In genomic region chr4:119293574-119294258, GRCm38 (mm10) we compare ENCODE assay signal across 9 mouse cellular contexts. TPM values are rescaled to one million over a fixed set of nuclear protein-coding genes. Genes with fewer than 3 reads are reported as not detected.
DNase-seq lines count a peak whose midpoint lies in the region; ATAC-seq and TF ChIP-seq lines count a peak whose summit lies in the region.
"Had no signal": no experiment of that assay in that cellular context is flagged by ENCODE, and none has a peak within 500 bp of the region (broad histone marks: within the 10 kb centered on the region; RNA-seq: fewer than 3 reads in every experiment).

No protein-coding gene starts in this region.

- H3K27me3 ChIP-seq in Patski: no peaks in the 10 kb centered on the region
- H3K27me3 ChIP-seq in heart, embryonic 13.5 days (replicated peaks): no peaks in the 10 kb centered on the region
- H3K27me3 ChIP-seq in lung, embryonic 16.5 days (ENCODE audit: control insufficient read depth, insufficient read depth, low read depth, low read length): no peaks in the 10 kb centered on the region

- peaks cover 24% of the 10 kb centered on the region for H3K36me3 ChIP-seq in heart, embryonic 13.5 days
- peaks cover 7% of the 10 kb centered on the region for H3K36me3 ChIP-seq in lung, embryonic 16.5 days (ENCODE audit: control insufficient read depth, insufficient read depth, low read length)

- CTCF ChIA-PET in Patski (lab: Charles Lee): interaction anchor here (1.2 to 1.4 kb wide), 2 partner anchors 41 to 48 kb away, joined by 3 read pairs; no protein-coding TSS in a partner anchor

- H3K4me2 ChIP-seq in heart, embryonic 13.5 days: peak overlapping the region; percentile 91
- H3K4me2 ChIP-seq in lung, embryonic 16.5 days (ENCODE audit: low read depth, low read length): peak overlapping the region; percentile 92

- under 1% methylated on average over 47 of the region's 80 CpGs for WGBS in heart, embryonic 13.5 days
- WGBS in lung, embryonic 16.5 days: 0% methylated on average over 48 of the region's 80 CpGs

- H3K27ac ChIP-seq in heart, embryonic 13.5 days (replicated peaks): peak overlapping the region; percentile 90
- H3K27ac ChIP-seq in lung, embryonic 16.5 days (ENCODE audit: low read length): peak overlapping the region; percentile 79

- DNase-seq in B cell, adult 2 months: peak; percentile 38 to 47
- no peak for DNase-seq in Patski (ENCODE audit: low read depth, low spot score)
- peak; percentile 55 for DNase-seq in embryo, embryonic 11 days
- peak; percentile 40 to 41 for DNase-seq in layer of hippocampus, postnatal 10 days (ENCODE audit: low spot score in 2 of 2)
- peak; percentile 45 to 54 for DNase-seq in right cerebral cortex, postnatal 10 days (ENCODE audit: low spot score in 2 of 2)
- DNase-seq in urinary bladder, postnatal 25 days (ENCODE audit: low spot score): peak; percentile 8

- H3K4me1 ChIP-seq in heart, embryonic 13.5 days: peaks cover 40% of the 10 kb centered on the region
- peaks cover 10% of the 10 kb centered on the region for H3K4me1 ChIP-seq in lung, embryonic 16.5 days (replicated peaks; ENCODE audit: control insufficient read depth, insufficient read depth, low read length)

- TF ChIP-seq CTCF in Patski (IDR thresholded peaks at IDR 0.05): no peak

- in situ Hi-C loops in Patski (cut with MboI; ENCODE audit: low pct_unique_long_range_greater_than_20kb): loop anchor here (5.0 kb wide), 1 partner anchor 46 kb away; no protein-coding TSS in a partner anchor

- H3K9ac ChIP-seq in heart, embryonic 13.5 days: peak overlapping the region; percentile 98
- H3K9ac ChIP-seq in lung, embryonic 16.5 days (ENCODE audit: low read length): peak overlapping the region; percentile 90

- peak overlapping the region; percentile 96 for H3K4me3 ChIP-seq in heart, embryonic 13.5 days
- H3K4me3 ChIP-seq in lung, embryonic 16.5 days (ENCODE audit: low read length): peak overlapping the region; percentile 77

- POLR2A ChIA-PET in Patski (lab: Charles Lee): interaction anchor here (0.6 to 1.2 kb wide), 2 partner anchors 15 to 47 kb away, joined by 3 read pairs; no protein-coding TSS in a partner anchor

- H3K9me3 ChIP-seq in heart, embryonic 13.5 days: no peaks in the 10 kb centered on the region
- H3K9me3 ChIP-seq in lung, embryonic 16.5 days (ENCODE audit: control insufficient read depth, low read length): no peaks in the 10 kb centered on the region

- ATAC-seq in Patski: peak; percentile 25
- ATAC-seq in heart, embryonic 13.5 days (ENCODE audit: extremely low read depth, insufficient number of reproducible peaks, low FRiP score, low TSS enrichment): peak; percentile 35
- ATAC-seq in lung, embryonic 16.5 days (ENCODE audit: low read depth): peak; percentile 25

RNA-seq across cellular contexts. Expression of gene Ybx1, which starts 0.7 kb away (rescaled TPM):
- 590 TPM for polyA plus RNA-seq in Patski (2021)
- 536 TPM in 2 replicates for polyA plus RNA-seq in heart, embryonic 13.5 days (2015; fragmentation: Nextera tagmentation; extraction: Ambion mirVana)
- 100 to 1,000 TPM; 798 to 928 TPM for total RNA-seq in layer of hippocampus, postnatal 10 days (2021)
- polyA plus RNA-seq in lung, embryonic 16.5 days (2015; fragmentation: Nextera tagmentation; extraction: Ambion mirVana): 412 and 442 TPM in 2 replicates

RNA-seq across cellular contexts. Expression of gene Ppih, which starts 26.6 kb away (rescaled TPM):
- 10.5 TPM for polyA plus RNA-seq in Patski (2021)
- 50.7 and 60.6 TPM in 2 replicates for polyA plus RNA-seq in heart, embryonic 13.5 days (2015; fragmentation: Nextera tagmentation; extraction: Ambion mirVana)
- total RNA-seq in layer of hippocampus, postnatal 10 days (2021): 10 to 100 TPM; 23.0 to 26.7 TPM
- 86.8 and 91.9 TPM in 2 replicates for polyA plus RNA-seq in lung, embryonic 16.5 days (2015; fragmentation: Nextera tagmentation; extraction: Ambion mirVana)

RNA-seq across cellular contexts. Expression of gene Cldn19, which starts 38.5 kb away (rescaled TPM):
- polyA plus RNA-seq in Patski (2021): 7.1 TPM
- polyA plus RNA-seq in heart, embryonic 13.5 days (2015; fragmentation: Nextera tagmentation; extraction: Ambion mirVana): not detected in 2 replicates
- total RNA-seq in layer of hippocampus, postnatal 10 days (2021): 1 to 10 TPM in 1 of 2 experiments, under 1 TPM in 1; 0.41 to 1.1 TPM
- 0.15 and 0.18 TPM in 2 replicates for polyA plus RNA-seq in lung, embryonic 16.5 days (2015; fragmentation: Nextera tagmentation; extraction: Ambion mirVana)
- total RNA-seq: common myeloid progenitor, adult 5-6 weeks had no signal
